Mouse (Mus musculus) mouse trophoblast stem cell (cell line): ENCODE results near the gene Trmt1.
"Not testable (repeated sequence)": the region's sequence is repeated elsewhere in the genome, so short reads cannot be mapped to it uniquely, and the experiment has no call there.

Experiments
- in situ Hi-C, 2 experiments: fragments of 300-500 bp; cut with MseI, MboI; formaldehyde crosslinking; loops; 2 replicates in 1 of 2; 3 replicates in 1 of 2; pipeline ENCODE4 v1.15.1; 2025

Gene Trmt1

DNA sequence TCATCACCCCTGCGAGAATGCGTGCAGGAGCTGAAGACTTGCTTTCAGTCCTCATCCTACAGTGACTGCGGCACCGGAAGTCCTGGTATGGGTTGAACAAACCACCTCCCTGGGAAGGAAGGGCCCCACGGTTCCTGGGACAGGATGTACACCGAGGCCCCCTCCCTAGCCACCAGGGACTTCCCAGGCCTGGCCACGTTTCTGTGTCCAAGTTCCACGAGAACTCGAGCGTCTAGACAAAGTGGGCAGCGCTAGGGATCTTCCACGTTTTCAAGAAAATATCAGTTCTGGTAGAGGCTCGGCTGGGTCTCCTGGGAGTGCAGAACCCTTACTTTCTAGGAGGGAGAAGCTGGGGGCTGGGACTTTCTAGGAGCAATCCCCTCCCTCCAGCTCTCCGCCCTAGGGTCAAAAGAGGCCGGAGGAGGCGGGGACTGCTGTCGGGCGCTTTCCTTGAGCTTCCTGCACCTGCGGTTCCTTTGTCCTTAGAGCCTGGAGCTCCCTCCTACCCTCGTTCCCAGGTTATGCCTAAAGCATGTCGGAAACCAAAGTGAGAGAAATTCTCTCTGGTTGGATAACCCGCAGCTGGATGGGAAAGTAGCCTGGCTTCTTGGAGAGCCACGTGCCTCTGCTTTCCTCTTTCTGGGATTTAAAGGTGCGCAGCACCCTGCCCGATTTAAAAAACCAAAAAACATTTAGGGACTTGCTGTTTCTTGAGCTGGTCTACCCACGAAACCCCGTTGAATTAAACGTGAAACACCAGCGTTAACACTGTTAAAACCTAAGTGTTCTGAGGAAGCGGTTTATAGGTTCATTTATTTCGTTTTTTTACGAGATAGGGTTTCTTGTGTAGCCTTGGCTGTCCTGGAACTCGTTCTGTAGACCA lies 25.9 kb upstream of the Trmt1 start:
- in situ Hi-C loops, result no loop called here

DNA sequence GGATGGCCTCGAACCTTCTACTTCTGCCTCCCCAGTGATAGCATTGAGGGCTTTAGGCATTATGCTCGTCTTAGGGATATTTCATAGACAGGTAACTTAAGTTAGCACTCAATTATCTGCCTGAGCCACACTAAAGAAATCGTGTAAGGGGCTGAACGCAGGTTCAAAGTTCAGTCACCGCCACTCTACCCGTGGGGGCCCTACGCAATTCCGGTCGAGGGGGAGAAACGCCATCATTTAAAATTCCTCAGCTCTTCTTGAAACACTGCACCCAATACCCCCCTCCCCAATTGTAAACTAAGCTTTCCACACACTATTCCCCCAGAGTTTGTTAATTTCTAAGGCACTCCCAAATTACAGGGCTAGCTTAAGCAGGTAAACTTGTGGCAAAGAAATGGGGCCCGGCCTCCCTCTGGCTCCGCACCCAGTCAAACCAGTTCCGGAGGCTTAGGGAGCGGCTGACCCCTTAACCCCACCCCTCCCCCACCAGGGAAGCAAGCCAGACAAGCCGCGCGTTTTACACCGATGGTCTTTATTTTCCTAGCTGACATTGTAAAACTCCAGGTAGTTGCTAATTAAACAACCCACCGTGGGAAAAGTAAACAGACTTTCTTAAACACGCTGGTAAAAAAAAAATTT lies 25.2 kb upstream of the Trmt1 start:
- in situ Hi-C loops, result no loop called here

DNA sequence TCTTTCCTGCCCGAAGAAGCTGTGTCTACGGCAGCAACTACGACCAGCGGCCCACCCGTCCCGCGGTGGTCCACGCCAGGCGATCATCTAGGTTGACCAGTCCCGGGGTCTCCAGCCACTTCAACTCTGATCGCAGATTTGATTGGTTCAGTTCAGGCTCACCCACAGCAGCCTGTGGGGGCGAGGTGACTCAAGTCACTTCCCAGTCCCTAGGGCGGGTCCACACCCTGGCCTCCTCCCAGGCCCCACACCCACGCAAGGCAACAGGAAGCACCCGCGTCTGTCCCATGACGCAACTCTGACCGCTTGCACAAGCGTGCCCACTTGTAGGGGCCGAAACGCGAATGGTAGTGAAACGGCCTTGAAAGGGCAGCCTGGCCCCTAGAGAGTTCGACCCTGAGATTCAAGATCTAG lies 24.6 kb upstream of the Trmt1 start:
- in situ Hi-C loops, result no loop called here

DNA sequence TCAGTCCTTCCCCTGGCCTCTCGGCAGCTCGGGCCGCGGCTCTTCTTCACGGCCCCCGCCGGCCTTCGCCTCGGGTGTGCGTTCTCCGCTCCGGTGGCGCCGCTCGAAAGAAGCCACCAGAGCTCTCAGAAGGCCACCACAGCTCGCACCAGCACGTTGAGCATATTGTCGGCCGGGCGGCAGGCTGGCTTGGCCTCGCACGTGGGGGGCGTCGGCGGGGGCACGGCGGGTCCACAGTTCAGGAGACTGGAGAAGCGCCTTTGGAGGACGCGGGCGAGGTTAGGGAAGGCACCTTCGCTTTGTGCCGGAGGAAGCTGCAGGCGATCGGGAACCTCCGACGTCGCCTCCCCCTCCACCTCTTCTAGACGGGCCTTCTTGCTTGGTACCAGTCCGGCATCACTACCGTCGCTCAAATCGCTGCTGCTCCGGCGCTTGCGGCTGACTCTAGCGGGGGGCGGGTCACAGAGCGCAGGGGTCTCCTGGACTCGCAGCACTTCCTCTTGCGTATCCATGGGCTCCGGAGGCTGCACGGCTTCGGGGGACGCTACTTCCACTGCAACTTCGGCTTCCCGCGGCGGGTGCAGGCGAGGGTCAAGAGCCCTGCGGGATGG lies 24.0 kb upstream of the Trmt1 start:
- in situ Hi-C loops, result no loop called here

DNA sequence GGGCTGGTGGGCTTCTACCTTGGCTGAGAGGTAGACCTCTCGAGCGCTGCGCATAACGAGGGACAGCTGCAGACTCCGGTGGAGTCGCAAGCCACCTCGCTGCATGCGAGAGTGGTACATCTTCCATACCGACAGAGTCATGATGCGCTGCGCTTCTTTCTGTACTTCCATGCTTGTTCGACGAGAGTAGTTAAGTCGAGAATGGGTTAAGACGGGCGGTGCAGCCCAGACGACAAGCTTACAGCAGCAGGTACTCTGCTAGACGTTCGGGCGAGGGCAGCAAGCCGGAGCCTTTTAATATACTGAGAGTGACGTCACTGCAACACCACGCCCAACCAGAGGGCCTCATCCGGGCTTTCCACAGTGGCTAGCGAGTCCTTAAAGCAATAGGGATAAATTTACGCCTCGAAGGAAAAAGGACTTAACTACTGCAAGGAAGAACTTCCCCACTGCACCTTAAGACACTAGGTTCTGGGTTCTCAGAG lies 23.5 kb upstream of the Trmt1 start, which contains the start of gene Ier2:
Ier2 (minus strand) TSS at position 272 of the 485 bp plus-strand sequence.
- in situ Hi-C loops, result no loop called here

DNA sequence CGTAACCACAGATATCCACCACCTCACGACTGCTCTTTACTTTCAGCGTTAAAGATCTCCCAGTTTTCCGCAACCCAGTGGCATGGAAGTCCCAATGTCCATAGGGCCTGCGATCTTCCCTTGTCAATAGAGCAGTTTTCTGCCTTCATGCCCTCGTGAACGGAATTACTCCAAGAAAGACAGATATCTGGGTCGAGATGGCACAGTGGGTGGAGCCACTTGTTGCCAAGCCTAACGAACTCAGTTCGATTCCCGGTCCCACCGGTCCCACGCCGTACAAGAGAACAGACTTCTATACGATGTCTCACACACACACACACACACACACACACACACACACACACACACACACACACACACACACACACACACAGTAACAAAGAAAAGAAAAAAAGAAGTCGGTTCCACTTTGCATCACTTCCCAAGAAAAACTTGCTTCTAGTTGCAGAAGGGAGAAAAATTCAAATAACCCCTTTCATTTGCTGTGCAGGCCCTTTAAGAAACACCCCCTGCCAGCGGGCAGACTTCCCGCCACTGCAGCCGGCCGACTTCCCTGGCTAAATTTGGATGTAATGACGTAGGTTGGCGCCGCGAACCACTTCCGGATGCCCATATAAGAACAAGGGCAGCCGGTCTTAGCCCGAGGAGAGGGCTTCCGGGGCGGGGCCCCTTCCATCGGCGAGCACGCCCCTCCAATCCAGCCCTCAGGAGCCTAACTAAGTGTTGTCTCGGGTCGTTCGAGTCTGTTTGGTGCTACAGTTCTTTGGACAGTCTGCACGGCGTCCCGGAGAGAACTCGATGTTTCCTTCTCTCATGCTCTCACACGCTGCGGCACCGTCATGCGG lies 22.4 kb upstream of the Trmt1 start:
- in situ Hi-C loops, result no loop called here

DNA sequence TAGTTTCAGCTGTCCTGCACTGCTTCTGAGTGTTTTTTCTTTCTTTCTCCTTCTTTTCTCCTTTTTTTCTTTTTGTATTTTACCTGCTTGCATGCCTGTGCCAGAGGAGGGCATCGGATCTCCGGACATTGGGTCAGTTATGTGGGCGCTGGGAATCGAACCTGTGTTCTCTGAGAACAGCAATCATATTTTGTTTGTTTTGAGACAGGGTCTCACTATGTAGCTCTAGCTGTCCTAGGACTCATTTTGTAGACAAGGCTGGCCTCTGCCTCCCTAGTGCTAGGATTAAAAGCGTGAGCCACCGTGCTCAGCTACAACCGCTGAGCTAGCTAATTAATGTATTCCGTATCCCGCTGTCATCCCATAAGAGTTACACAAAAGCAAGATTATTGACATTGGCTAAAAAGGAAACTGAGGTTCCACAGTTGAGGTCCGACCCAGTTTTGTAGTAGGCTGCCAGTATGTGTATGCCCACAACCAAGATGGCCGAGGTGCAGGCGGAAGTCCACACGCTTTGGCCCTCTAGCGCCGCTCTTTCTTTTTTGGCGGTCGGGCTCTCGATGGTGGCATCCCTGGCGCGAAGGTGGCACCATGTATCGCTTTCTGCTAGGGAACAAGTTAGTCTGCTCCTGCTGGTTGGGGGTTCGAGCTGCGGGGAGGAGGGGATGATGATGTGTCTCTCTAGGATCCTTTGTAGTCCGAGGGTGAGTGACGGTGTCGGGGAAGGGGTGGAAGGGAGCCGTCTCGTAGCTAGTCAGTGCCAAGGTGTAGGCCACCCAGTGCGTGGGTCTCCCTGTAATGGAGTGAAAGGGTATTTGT lies 21.3 kb upstream of the Trmt1 start:
- in situ Hi-C loops, result no loop called here

DNA sequence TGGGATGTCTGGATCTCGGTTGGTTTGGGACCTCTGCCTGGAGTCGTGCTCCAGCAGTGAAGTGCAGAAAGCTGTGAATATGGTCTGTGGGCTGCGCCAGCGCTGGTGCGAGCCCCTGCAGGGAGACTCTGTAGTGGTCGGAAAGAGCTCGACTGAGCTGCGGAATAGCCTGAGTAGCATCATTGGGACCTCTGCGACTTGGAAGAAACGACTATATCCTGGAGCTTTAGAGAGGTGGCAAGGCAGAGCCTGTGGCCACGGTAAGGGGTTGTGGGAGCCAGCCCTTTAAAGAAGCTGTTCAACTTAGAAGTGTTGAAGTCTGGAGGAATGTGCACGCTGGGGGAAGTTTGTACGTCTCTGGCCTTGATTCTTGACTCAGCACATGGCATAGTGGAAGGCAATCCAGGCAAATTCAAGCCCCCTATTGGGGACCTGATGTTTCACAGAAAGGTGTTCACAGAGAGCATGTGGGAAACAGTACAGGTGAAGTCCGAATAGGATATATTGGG lies 20.7 kb upstream of the Trmt1 start:
- in situ Hi-C loops, result no loop called here

DNA sequence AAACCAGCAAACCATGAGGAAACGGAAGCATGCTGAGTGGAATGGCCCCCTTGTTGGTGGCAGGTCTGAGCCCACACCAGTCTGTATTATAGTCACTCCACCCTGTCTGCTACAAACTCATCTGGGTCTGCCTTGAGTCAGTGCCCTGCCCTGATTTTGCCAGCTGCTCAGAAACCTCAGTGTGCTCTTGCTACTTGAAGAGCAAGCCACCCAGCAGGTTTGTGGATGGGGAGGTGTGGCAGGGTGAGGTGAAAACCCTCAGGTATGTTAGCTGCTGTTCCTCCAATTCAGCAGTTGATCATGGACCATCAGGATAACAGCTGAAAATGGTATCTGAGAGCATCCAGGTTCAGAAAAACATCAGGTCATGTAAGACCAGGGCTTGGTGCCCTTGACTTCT lies 18.0 kb upstream of the Trmt1 start:
- in situ Hi-C loops, result no loop called here

DNA sequence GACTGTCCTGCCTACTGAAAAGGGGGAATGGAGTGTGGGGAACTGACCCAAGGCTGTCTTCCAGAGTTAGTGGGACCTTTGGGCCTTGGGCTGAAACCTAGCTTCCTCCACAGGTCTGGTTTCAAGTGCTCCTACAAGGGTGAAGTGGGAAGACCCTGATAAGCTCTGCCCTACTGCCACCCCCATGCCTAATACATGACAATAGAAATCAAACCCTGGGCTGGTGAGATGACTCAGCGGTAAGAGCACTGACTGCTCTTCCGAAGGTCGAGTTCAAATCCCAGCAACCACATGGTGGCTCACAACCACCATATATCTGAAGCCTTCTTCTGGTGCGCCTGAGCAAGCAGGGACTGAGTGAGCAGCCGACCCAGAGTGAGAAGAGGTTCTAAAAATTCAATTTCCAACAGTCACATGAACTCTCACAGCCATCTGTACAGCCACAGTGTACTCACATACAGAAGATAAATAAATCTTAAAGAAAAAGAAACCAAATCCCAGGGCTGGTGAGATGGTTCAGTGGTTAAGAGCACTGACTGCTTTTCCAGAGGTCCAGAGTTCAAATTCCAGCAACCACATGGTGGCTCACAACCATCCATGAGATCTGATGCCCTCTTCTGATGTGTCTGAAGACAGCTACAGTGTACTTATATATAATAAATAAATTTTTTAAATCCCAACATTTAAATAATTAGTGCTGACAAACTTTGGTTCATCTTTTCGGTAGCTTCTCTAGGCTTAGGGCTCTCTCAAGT lies 17.2 kb upstream of the Trmt1 start:
- in situ Hi-C loops, result no loop called here

DNA sequence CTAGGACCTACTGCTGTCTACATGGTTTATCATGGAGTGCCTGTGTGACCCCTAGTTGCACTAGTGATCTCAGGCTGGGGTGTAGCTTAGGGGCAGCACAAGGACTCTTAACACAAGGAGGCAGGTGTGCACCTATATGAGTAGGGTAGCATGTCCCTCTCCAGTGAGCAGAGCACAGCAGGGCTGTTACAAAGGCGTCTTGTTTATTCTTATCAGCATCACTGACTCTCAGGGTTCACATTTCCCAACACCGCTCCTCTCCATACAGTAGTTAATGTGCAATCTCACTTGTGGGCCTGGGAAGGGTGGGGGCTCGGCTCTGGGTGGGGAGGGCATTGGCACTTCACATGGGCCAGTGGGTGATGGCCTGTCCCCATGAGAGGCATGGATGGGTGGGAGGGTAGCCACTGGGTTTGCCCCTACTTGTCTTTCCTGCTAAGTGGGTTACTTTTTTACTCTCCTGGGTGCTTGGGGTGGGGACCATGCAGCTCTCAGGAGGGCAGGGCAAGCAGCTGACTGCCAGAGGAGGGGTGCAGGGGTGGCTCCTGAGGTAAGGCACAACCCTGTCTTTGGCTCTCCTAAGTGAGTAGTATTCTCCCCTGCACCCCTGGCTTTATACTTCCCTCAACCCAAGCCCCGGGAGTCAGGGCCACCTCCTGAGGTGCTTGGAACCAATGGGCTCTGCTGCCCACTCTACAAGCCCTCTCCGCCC lies 15.7 kb upstream of the Trmt1 start:
- in situ Hi-C loops, result not testable (repeated sequence)

DNA sequence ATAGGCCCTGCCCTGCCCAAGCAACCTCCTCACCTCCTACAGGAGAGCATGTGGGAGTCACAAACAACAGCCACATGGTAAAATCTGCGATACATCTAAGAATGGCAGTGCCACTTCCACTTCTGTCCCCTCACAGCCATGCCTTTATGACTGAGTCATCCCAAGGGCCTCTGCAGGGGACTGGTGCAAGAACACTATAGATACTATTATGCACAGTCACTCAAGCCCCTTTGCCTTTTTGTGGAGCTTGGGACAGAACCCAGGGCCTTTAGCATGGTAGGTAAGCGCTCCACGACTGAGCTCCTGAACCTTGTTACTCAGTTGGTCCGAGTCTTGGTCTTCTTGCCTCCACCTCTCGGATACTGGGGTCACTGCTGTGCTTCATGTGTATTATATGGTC lies 8.8 kb upstream of the Trmt1 start:
- in situ Hi-C loops, result no loop called here

DNA sequence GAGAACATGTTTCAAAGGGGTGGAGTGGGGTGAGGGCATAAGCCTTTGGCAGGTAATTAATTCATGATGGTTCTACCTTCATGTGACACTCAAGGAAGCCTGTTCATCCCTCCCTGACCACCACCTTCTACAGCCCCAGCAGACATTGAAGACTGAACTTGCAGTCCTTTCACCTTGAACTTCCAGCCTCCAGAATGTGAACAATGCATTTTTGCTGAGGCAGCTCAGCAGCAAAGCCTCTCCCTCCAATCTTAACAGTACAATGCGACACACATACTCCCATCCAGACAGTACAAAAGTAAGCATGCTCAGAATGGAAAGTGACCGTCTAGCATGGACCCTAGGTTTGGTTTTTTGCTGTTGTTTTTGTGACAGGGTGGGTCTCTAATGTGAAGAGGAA lies 4.6 kb upstream of the Trmt1 start:
- in situ Hi-C loops, result no loop called here

DNA sequence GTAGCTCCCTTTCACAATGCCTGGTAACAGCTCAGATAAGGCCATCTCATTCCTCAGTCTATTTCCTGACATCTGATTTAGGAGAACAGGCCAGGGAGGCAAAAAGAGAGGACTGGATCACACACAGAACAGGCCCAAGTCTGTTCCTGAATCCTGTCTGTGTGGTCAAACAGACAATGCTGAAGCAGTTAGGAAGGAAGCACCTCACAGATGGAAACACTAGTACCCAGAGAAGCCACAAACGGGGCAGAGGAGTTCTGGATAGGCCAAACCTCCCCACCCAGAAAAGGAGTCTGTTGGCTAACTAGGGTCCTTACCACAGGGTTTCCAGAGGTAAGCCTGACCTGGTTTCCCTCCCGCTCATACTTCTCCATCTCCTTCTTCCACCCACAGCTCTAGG lies 3.9 kb upstream of the Trmt1 start:
- in situ Hi-C loops, result no loop called here

DNA sequence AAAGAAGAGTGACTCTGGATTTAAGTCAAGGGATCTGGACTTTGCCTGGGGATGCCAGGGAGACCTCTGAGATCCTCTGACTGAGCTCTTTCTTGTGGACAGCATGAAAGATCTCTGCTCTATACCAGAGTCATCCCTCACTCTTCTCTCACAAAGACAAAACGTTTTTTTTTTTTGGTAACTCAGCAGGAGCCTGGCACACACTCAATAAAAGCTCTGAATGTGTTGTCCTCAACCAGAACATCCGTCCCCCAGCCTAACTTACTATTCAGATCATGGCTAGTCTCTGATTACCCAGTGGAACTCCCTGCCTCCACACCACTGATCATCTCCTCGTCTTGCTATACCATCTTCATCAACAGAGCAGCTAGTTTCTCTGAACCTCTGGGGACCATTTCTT lies 1.6 kb upstream of the Trmt1 start:
- in situ Hi-C loops, result no loop called here

DNA sequence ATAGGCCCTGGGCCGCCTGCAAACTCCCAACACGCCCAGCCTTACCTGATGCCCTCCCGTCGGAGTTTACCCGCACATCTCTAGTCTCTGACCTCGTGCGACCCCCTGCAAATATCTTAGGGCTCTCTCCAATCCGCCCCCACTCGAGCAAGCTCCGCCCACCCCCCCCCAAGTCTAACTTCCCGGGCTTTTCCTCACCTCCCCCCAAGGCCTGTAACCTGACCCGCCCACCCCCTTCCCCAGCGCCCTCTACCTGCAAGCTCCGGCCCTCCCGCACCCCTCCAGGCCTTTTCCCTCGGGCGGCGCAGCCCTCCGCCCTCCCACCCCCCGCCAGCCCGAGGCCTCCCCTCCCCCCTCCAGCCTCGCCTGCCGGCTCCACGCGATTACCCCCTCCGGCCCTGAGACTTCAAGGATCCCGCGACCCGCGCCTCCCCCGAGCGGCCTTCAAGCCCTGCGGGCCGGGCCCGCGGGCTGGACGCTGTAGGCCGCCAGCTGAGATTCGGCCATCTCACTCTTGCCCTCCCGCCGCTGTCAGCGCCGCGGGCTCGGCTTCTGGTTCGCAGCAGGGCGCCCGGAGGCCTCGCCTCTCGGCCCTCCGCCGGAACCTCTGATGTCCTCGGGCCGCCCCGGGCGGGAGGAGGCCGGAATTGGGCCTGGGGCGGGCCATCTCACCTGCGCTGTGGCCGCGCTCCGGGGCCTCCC lies 1.0 kb downstream of the Trmt1 start:
- in situ Hi-C loops, result no loop called here

DNA sequence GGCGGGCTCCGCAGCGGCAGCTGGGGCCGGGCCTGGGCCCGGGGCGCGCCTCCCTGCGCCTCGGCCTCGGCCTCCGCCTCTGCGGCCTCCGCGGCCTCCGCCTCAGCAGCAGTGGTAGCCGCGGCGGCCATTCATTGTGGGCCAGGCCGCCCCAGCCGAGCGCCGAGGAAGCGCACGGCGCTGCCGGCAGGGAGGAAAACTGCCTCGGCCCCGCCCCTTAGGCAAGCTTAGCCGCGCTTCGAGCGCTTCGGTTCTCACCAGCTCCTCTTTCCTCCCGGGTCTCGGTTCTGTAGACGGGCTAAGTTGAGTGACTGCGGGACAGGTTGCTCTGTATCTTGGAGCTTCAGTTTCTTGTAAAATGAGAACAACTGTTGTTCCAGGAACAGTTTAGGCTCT lies 1.6 kb downstream of the Trmt1 start, which contains the start of gene Nacc1:
Nacc1 (minus strand) TSS at position 158 of the 396 bp plus-strand sequence.
- in situ Hi-C loops, result no loop called here

DNA sequence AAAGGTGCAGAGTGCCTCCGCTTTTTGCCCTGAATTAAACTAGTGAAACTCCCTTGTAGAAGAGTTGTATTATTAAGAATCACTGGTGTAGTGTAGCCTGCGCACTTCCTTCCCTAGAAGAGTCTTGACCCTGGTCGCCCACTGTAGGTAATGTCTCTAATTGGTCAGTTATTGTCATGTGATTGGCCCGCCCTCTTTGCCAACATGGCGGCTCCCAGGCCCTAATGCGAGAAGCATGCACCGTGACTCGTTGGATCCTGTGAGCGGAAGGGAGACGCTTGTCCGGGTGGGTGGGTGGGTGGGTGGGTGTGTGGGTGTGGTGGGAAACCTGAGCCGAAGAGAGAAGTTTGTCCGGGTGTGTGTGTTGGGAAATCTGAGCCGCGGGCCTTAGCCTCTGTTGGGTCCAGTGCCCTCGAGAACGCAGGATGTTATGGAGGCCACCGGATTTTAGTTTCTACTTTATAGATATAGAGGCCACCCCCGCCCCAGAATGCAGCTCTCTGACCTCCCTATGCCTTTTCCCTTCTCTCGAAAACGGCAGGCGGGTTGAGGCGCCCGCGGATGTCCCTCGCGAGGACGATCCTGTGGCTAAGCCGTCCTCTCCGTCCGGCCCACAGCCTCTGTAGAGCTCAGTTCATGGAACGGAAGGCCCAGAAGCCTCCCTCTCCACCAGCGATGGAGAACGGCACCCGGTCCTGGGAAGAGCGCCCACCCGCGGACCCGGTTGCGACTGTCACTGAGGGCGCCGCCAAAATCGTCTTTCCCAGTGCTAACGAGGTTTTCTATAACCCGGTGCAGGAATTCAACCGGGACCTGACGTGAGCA lies 3.2 kb downstream of the Trmt1 start:
- in situ Hi-C loops, result no loop called here
